Mouse (Mus musculus): ENCODE data around the gene Zfpm1.

GRCm38 (mm10) chr8:122294273-122294683, 12.3 kb downstream of the Zfpm1 start:
- TF ChIP-seq POLR2A (IDR thresholded peaks at IDR 0.05; ENCODE audit: borderline replicate concordance, extremely low read depth, low read depth, low read length) (peak; percentile 34; the same call in 1 of the 2 replicates), CTCF (IDR thresholded peaks at IDR 0.05; ENCODE audit: insufficient read depth, low read length) (no peak)

All from lung, adult 2 months (tissue).